Mouse (Mus musculus): ENCODE results near the gene Hoxc11.

DNA sequence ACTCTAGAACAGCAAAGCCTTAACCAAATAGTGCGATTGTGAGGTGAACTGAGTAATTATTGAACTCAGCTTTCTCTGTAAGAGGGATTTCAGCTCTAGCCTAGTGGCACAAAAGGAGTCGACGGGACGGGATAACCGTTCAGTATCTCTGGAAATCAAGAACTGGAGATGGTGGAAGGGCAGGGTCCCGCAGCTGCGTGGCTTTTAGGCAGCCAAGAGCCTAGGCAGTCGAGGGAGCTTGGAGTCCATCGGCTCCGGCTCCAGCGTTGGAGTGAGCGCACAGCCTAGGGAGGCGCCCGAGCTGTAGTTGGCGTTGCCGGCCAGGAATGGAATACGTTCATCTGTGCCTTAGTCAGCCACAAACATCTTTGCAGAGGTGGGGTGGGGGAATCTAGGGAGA lies 51.1 kb downstream of the Hoxc11 start:
- TF ChIP-seq CTCF (IDR thresholded peaks at IDR 0.05; ENCODE audit: borderline replicate concordance, insufficient read depth, low read length) (no peak), POLR2A (IDR thresholded peaks at IDR 0.05; ENCODE audit: low read depth, low read length) (peak; percentile 54)

Measured in embryonic fibroblast, embryonic 13.5 days (primary cell).